Mouse (Mus musculus): ENCODE measurements around the gene Tmem119. TPM values are rescaled to one million over a fixed set of nuclear protein-coding genes. Genes with fewer than 3 reads are reported as not detected.
"Not testable (repeated sequence)": the region's sequence is repeated elsewhere in the genome, so short reads cannot be mapped to it uniquely, and the experiment has no call there.

The Tmem119 gene
- polyA plus RNA-seq, 1 experiment from 2014 or later, result 61.9 TPM

GRCm38 (mm10) chr5:113781875-113782274, 18.4 kb downstream of the Tmem119 start:
- 81% methylated on average over 7 of the region's 7 CpGs for WGBS
- Histone ChIP-seq H3K4me2 (replicated peaks) (no peak overlapping the region), H3K4me1 (replicated peaks) (peaks cover 11% of the 10 kb centered on the region), H3K4me3 (replicated peaks) (no peak overlapping the region), H3K27me3 (replicated peaks) (no peaks in the 10 kb centered on the region; the same call in 1 of the 2 replicates), H3K36me3 (peaks cover 8% of the 10 kb centered on the region), H3K9ac (no peak overlapping the region), H3K27ac (0 out of 2 replicates have a peak overlapping the region, but pooled peaks have one; percentile 22), H3K9me3 (no peaks in the 10 kb centered on the region)
- no peak for ATAC-seq

- no peak overlapping the region for H3K4me2 ChIP-seq (replicated peaks)
- ATAC-seq, result no peak
- WGBS, result 68% methylated on average over 7 of the region's 7 CpGs
Measured at GRCm38 (mm10) chr5:113781254-113781653, 19.1 kb downstream of the Tmem119 start.

GRCm38 (mm10) chr5:113780763-113781162, 19.6 kb downstream of the Tmem119 start:
- 88% methylated on average over 5 of the region's 5 CpGs for WGBS
- no peak overlapping the region for H3K4me2 ChIP-seq (replicated peaks)
- no peak overlapping the region for H3K9ac ChIP-seq
- 0 out of 2 replicates have a peak overlapping the region, but pooled peaks have one; percentile 22 for H3K27ac ChIP-seq
- no peak for ATAC-seq
- peaks cover 11% of the 10 kb centered on the region for H3K4me1 ChIP-seq (replicated peaks)
- H3K27me3 ChIP-seq (replicated peaks), result no peaks in the 10 kb centered on the region; the same call in 1 of the 2 replicates
- H3K4me3 ChIP-seq (replicated peaks), result no peak overlapping the region
- no peaks in the 10 kb centered on the region for H3K9me3 ChIP-seq
- H3K36me3 ChIP-seq, result peaks cover 13% of the 10 kb centered on the region

More at GRCm38 (mm10) chr5:113781254-113781653, 19.1 kb downstream of the Tmem119 start:
- Histone ChIP-seq H3K27me3 (replicated peaks) (no peaks in the 10 kb centered on the region; the same call in 1 of the 2 replicates), H3K4me3 (replicated peaks) (no peak overlapping the region), H3K36me3 (peaks cover 10% of the 10 kb centered on the region), H3K9me3 (no peaks in the 10 kb centered on the region), H3K27ac (0 out of 2 replicates have a peak overlapping the region, but pooled peaks have one; percentile 22), H3K4me1 (replicated peaks) (peaks cover 11% of the 10 kb centered on the region), H3K9ac (no peak overlapping the region)

GRCm38 (mm10) chr5:113780082-113780752, 20.1 kb downstream of the Tmem119 start:
- H3K9me3 ChIP-seq, result no peaks in the 10 kb centered on the region
- H3K9ac ChIP-seq, result no peak overlapping the region
- H3K27ac ChIP-seq, result no peak overlapping the region
- H3K4me3 ChIP-seq (replicated peaks), result no peak overlapping the region
- no peaks in the 10 kb centered on the region; the same call in 1 of the 2 replicates for H3K27me3 ChIP-seq (replicated peaks)
- ATAC-seq, result no peak
- H3K36me3 ChIP-seq, result peaks cover 13% of the 10 kb centered on the region
- peaks cover 11% of the 10 kb centered on the region for H3K4me1 ChIP-seq (replicated peaks)
- 98% methylated on average over 3 of the region's 3 CpGs for WGBS
- no peak overlapping the region for H3K4me2 ChIP-seq (replicated peaks)

- H3K4me3 ChIP-seq (replicated peaks), result no peak overlapping the region
- H3K27ac ChIP-seq, result no peak overlapping the region
- H3K9ac ChIP-seq, result no peak overlapping the region
- H3K9me3 ChIP-seq, result no peaks in the 10 kb centered on the region
- no peak overlapping the region for H3K4me2 ChIP-seq (replicated peaks)
- no peak for ATAC-seq
- no peaks in the 10 kb centered on the region; the same call in 1 of the 2 replicates for H3K27me3 ChIP-seq (replicated peaks)
- WGBS, result 77% methylated on average over 5 of the region's 5 CpGs
- H3K4me1 ChIP-seq (replicated peaks), result peaks cover 11% of the 10 kb centered on the region
- H3K36me3 ChIP-seq, result peaks cover 14% of the 10 kb centered on the region
Measured at GRCm38 (mm10) chr5:113779569-113779968, 20.7 kb downstream of the Tmem119 start.

GRCm38 (mm10) chr5:113777728-113778127, 22.6 kb downstream of the Tmem119 start:
- not testable (repeated sequence) for H3K27ac ChIP-seq; ATAC-seq; H3K4me1 ChIP-seq (replicated peaks); H3K27me3 ChIP-seq (replicated peaks); H3K4me2 ChIP-seq (replicated peaks); H3K4me3 ChIP-seq (replicated peaks); H3K9ac ChIP-seq; H3K9me3 ChIP-seq
- WGBS, result 88% methylated on average over 8 of the region's 8 CpGs
- peaks cover 16% of the 10 kb centered on the region for H3K36me3 ChIP-seq

GRCm38 (mm10) chr5:113776896-113777226, 23.5 kb downstream of the Tmem119 start:
- H3K9me3 ChIP-seq, result no peaks in the 10 kb centered on the region
- H3K36me3 ChIP-seq, result peaks cover 16% of the 10 kb centered on the region
- H3K4me1 ChIP-seq (replicated peaks), result peaks cover 4% of the 10 kb centered on the region
- H3K27ac ChIP-seq, result no peak overlapping the region
- WGBS, result 82% methylated on average over 8 of the region's 8 CpGs
- no peak for ATAC-seq
- H3K4me2 ChIP-seq (replicated peaks), result no peak overlapping the region
- no peak overlapping the region for H3K9ac ChIP-seq
- no peaks in the 10 kb centered on the region for H3K27me3 ChIP-seq (replicated peaks)
- no peak overlapping the region for H3K4me3 ChIP-seq (replicated peaks)

GRCm38 (mm10) chr5:113776128-113776895, 24.0 kb downstream of the Tmem119 start:
- Histone ChIP-seq H3K27ac (no peak overlapping the region), H3K4me2 (replicated peaks) (no peak overlapping the region), H3K9ac (no peak overlapping the region), H3K36me3 (peaks cover 16% of the 10 kb centered on the region), H3K4me3 (replicated peaks) (no peak overlapping the region), H3K4me1 (replicated peaks) (peaks cover 4% of the 10 kb centered on the region), H3K9me3 (no peaks in the 10 kb centered on the region), H3K27me3 (replicated peaks) (no peaks in the 10 kb centered on the region)
- 85% methylated on average over 15 of the region's 15 CpGs for WGBS
- no peak for ATAC-seq

- no peaks in the 10 kb centered on the region for H3K9me3 ChIP-seq
- peaks cover 16% of the 10 kb centered on the region for H3K36me3 ChIP-seq
- peaks cover 5% of the 10 kb centered on the region for H3K4me1 ChIP-seq (replicated peaks)
- no peak overlapping the region for H3K4me3 ChIP-seq (replicated peaks)
- WGBS, result 92% methylated on average over 10 of the region's 10 CpGs
- H3K27me3 ChIP-seq (replicated peaks), result no peaks in the 10 kb centered on the region
- no peak overlapping the region for H3K27ac ChIP-seq
- no peak for ATAC-seq
- no peak overlapping the region for H3K4me2 ChIP-seq (replicated peaks)
- no peak overlapping the region for H3K9ac ChIP-seq
Measured at GRCm38 (mm10) chr5:113775585-113775984, 24.7 kb downstream of the Tmem119 start.

- ATAC-seq, result 0 out of 2 replicates have a peak, but pooled peaks have one; percentile 21
- H3K4me2 ChIP-seq (replicated peaks), result peak overlapping the region; percentile 85
- peaks cover 16% of the 10 kb centered on the region for H3K36me3 ChIP-seq
- H3K9ac ChIP-seq, result 0 out of 2 replicates have a peak overlapping the region, but pooled peaks have one; percentile 61
- no peaks in the 10 kb centered on the region for H3K9me3 ChIP-seq
- 0% methylated on average over 7 of the region's 7 CpGs for WGBS
- no peak overlapping the region for H3K27ac ChIP-seq
- peak overlapping the region; percentile 73 for H3K4me3 ChIP-seq (replicated peaks)
- peaks cover 17% of the 10 kb centered on the region for H3K4me1 ChIP-seq (replicated peaks)
- H3K27me3 ChIP-seq (replicated peaks), result no peaks in the 10 kb centered on the region
Measured at GRCm38 (mm10) chr5:113773664-113774063, 26.7 kb downstream of the Tmem119 start.

- H3K4me2 ChIP-seq (replicated peaks), result peak overlapping the region; percentile 85
- H3K4me3 ChIP-seq (replicated peaks), result peak overlapping the region; percentile 73
- peak overlapping the region; percentile 18 for H3K27ac ChIP-seq
- ATAC-seq, result peak; percentile 54
- no peaks in the 10 kb centered on the region for H3K9me3 ChIP-seq
- peak overlapping the region; percentile 61 for H3K9ac ChIP-seq
- H3K27me3 ChIP-seq (replicated peaks), result no peaks in the 10 kb centered on the region
- H3K4me1 ChIP-seq (replicated peaks), result peaks cover 17% of the 10 kb centered on the region
- 1% methylated on average over 38 of the region's 38 CpGs for WGBS
- peaks cover 18% of the 10 kb centered on the region for H3K36me3 ChIP-seq
Measured at GRCm38 (mm10) chr5:113772905-113773519, 27.3 kb downstream of the Tmem119 start.

- WGBS, result under 1% methylated on average over 49 of the region's 49 CpGs
- Histone ChIP-seq H3K9me3 (no peaks in the 10 kb centered on the region), H3K4me2 (replicated peaks) (peak within 1 kb of the TSS; percentile 85), H3K27ac (peak within 1 kb of the TSS; percentile 99), H3K36me3 (peaks cover 21% of the 10 kb centered on the region), H3K27me3 (replicated peaks) (no peaks in the 10 kb centered on the region), H3K4me3 (replicated peaks) (peak within 1 kb of the TSS; percentile 73), H3K4me1 (replicated peaks) (peaks cover 17% of the 10 kb centered on the region), H3K9ac (peak within 1 kb of the TSS; percentile 84)
- peak; percentile 92 for ATAC-seq
Measured at GRCm38 (mm10) chr5:113772450-113772895, 27.8 kb downstream of the Tmem119 start, which contains the start of the genes Sart3 and Iscu. Sart3 (minus strand) TSS chr5:113772510. Iscu (plus strand) TSS chr5:113772748.
